Mouse (Mus musculus) megakaryocyte, embryonic 14.5 days (primary cell): ENCODE measurements around the gene Sh3bp5l. TPM values are rescaled to one million over a fixed set of nuclear protein-coding genes. Genes with fewer than 3 reads are reported as not detected.
"Not testable (repeated sequence)": the region's sequence is repeated elsewhere in the genome, so short reads cannot be mapped to it uniquely, and the experiment has no call there.

ENCODE experiments used
- H3K27me3 ChIP-seq: replicated peaks from 2 replicates; pipeline ENCODE3; 2012; ENCODE audit warnings: inconsistent platforms
- H3K36me3 ChIP-seq: replicated peaks from 2 replicates; pipeline ENCODE3; 2012; ENCODE audit warnings: low read length, inconsistent platforms, mixed read lengths
- H3K4me1 ChIP-seq: 2 replicates; pipeline ENCODE4 v1.6.1; 2012; ENCODE audit warnings: inconsistent platforms
- H3K4me3 ChIP-seq: replicated peaks from 2 replicates; pipeline ENCODE3; 2012; ENCODE audit warnings: moderate library complexity, mild to moderate bottlenecking, inconsistent platforms
- H3K9me3 ChIP-seq: 2 replicates; pipeline ENCODE4 v1.6.1; 2012; ENCODE audit warnings: inconsistent platforms
- FLI1 ChIP-seq: IDR thresholded peaks from 2 replicates; pipeline ENCODE4 v1.6.1; 2012; ENCODE audit warnings: low read length, inconsistent platforms, mixed read lengths
- GATA1 ChIP-seq: IDR thresholded peaks from 3 replicates; pipeline ENCODE4 v1.6.1; 2012; ENCODE audit warnings: mixed read lengths, low read length, inconsistent platforms, borderline replicate concordance
- polyA plus RNA-seq: library from polyadenylated mRNA; stranded (reverse); fragments of >175 nt; gene quantifications from 2 replicates; pipeline ENCODE4 v1.2.3, GENCODE M21; 2012; ENCODE audit warnings: low replicate concordance; ENCODE audit not compliant: insufficient read depth

Sh3bp5l gene
- polyA plus RNA-seq, 1 experiment: 15.9 TPM

DNA sequence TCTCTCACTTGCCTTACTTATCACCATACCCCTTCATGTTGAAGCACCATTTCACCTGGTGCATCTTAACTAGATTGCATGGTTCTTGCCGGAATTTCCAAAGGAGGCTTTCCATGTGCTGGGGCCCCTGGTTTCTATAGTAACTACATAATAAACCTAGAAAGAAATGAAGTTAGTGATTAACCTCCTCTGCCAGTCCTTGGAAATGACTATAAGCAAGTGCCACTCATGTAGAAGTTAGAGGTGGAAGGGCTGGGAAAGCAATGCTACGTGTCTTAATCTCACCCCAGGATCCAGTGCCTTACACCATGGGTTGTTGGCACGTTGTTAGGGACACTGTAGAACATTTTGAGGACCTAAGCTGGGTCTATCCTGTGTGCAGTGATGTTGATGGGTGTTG is 33.9 kb downstream of the Sh3bp5l start:
- Histone ChIP-seq H3K36me3 (no peaks in the 10 kb centered on the region), H3K4me3 (no peak overlapping the region), H3K27me3 (peaks cover 8% of the 10 kb centered on the region), H3K4me1 (no peaks in the 10 kb centered on the region), H3K9me3 (no peaks in the 10 kb centered on the region)
- no peak for TF ChIP-seq GATA1
- no peak for TF ChIP-seq FLI1

DNA sequence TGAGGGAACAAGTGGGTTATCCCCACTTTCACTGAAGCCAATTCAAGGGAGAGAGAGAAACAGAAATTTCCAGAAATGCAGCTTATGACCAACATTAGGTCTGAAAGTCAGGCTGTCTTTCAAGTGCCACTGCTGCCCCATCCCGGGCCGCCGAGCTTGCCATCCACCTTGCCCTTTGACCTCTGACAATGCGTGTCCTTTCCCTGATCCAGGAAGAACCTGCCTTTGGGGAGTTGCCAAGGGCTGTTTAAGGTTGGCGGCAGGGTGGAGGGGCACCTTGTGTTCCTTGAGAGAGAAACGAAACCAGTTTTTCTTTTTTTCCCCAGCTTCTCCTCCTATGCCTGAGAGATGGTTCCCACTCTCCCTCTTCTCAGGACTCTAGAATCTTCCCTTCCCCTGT is 35.7 kb downstream of the Sh3bp5l start:
- H3K27me3 ChIP-seq, H3K4me1 ChIP-seq, H3K36me3 ChIP-seq, H3K9me3 ChIP-seq, H3K4me3 ChIP-seq: not testable (repeated sequence)

DNA sequence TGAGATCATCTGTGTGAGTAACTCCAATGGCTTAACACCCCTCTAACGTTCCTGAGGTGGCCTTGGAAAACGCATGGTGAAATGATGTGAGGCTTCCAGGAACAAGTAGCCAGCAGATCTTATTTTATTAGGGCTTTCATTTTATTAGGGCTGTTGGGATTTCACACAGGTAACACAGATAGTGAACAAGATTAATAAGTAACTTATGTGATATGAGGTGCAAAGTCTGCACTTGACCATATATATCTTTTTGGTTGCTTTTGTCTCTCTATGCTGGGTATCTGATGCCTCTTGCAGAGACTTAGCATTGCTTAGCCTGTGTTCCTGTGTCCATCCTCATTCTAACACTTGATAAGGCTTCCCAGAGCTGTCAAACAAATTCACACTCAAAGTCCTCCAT is 46.7 kb downstream of the Sh3bp5l start:
- H3K4me3 ChIP-seq: no peak overlapping the region
- TF ChIP-seq GATA1 (no peak), FLI1 (no peak)
- no peaks in the 10 kb centered on the region for H3K4me1 ChIP-seq
- peaks cover 17% of the 10 kb centered on the region for H3K27me3 ChIP-seq
- H3K9me3 ChIP-seq: no peaks in the 10 kb centered on the region
- no peaks in the 10 kb centered on the region for H3K36me3 ChIP-seq

DNA sequence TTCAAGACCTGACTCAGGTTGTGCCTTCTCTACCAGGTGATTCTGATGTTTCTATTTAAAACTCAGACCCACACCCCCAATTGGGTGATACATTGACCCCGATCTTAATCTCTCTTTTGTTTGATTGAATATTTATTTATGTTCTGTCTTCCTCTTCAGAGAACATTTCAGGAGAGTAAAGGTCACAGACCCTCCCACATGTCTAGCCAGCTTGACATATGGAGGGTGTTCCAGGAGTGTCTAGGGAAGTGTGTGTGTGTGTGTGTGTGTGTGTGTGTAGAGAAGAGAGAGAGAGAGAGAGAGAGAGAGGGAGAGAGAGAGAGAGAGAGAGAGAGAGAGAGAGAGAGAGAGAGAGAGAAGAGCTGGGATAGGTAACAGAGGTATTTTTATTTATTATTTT is 47.2 kb downstream of the Sh3bp5l start:
- no peak for TF ChIP-seq GATA1
- TF ChIP-seq FLI1: no peak
- Histone ChIP-seq H3K4me1 (no peaks in the 10 kb centered on the region), H3K9me3 (no peaks in the 10 kb centered on the region)

DNA sequence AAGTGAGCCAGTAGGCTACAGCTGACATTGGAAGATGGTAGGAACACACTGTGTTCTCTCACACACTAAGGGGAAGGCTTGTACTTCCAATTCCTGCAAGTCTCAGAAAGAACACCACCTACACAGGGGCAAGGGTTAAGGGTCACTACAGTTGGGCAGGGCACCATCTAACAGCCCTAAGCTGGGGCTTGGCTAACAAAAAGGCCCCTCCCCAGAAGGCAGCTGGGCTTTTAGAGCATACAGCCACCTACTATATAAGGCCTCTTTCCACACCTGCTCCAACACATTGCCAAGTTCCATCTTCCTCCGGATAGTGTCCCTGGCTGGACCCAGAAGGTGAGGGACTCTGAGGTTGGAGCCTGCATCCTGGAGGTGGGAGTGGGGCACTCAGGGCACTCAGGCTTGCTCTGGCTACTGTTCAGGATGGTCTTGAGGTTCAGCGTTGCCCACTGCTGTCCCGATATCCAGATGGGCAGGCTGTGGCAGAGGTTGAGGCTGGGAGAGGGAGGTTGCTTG is 48.3 kb downstream of the Sh3bp5l start, which contains the start of gene Lypd8:
TSS of gene Lypd8 (plus strand) at position 281 of the 516 bp plus-strand sequence.
- no peak for TF ChIP-seq FLI1
- no peak for TF ChIP-seq GATA1
- Histone ChIP-seq H3K36me3 (no peaks in the 10 kb centered on the region), H3K4me3 (no peak within 1 kb of the TSS), H3K9me3 (no peaks in the 10 kb centered on the region), H3K4me1 (no peaks in the 10 kb centered on the region), H3K27me3 (peaks cover 22% of the 10 kb centered on the region)

More for the DNA sequence above, 47.2 kb downstream of the Sh3bp5l start:
- no peak overlapping the region for H3K4me3 ChIP-seq
- peaks cover 20% of the 10 kb centered on the region for H3K27me3 ChIP-seq
- no peaks in the 10 kb centered on the region for H3K36me3 ChIP-seq

DNA sequence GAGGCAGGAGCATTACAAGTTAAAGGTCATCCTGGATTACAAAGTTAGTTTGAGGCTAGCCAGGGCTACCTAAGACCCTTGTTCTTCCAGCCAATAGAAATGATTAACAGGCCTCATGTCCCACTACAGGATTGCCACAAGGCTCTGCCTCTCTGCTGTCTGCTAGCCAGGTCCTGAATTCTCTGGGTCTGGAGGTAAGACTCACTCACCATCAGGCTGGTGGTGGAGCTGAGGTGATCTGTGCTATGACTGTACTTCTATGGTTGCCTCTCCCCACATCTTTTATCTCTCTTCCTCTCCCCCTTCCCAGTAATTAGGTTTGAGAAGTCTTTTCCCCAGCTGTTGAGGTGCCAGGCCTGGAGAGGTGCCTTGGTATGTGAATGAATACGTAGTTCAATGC is 49.0 kb downstream of the Sh3bp5l start:
- Histone ChIP-seq H3K36me3 (no peaks in the 10 kb centered on the region), H3K4me1 (no peaks in the 10 kb centered on the region), H3K4me3 (no peak overlapping the region), H3K27me3 (peaks cover 24% of the 10 kb centered on the region), H3K9me3 (no peaks in the 10 kb centered on the region)
- TF ChIP-seq FLI1: no peak
- no peak for TF ChIP-seq GATA1

DNA sequence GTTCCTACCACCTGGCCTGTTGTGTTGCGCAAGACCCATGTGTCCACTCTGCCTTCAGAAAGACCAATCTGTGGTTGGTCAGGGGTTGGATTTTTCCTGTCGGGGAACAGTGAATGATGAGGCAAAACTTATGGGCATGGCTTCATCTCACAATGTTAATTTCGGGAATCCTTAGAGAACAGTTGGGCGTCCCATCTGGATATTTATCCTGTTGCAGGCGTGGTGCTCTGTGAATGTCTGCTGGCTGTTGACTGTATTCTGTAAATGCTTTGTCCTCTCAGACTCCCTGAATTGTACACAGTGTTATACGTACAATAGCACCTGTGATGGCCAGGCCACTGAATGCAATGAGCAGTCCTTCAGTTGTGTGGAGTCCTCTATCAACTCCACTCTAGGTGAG is 51.9 kb downstream of the Sh3bp5l start:
- H3K36me3 ChIP-seq: no peaks in the 10 kb centered on the region
- TF ChIP-seq FLI1 (no peak), GATA1 (no peak)
- H3K4me1 ChIP-seq: no peaks in the 10 kb centered on the region
- peaks cover 21% of the 10 kb centered on the region for H3K27me3 ChIP-seq
- H3K9me3 ChIP-seq: no peaks in the 10 kb centered on the region
- no peak overlapping the region for H3K4me3 ChIP-seq

Other genes starting within 250 kb of the Sh3bp5l start
- not detected in 2 replicates for gene Gm12248, start 237.6 kb upstream of the Sh3bp5l start, polyA plus RNA-seq
- gene Cnot8, start 226.6 kb upstream of the Sh3bp5l start, polyA plus RNA-seq: 1.1 and 3.5 TPM in 2 replicates
- gene Gemin5, start 162.2 kb upstream of the Sh3bp5l start, polyA plus RNA-seq: 1.3 and 2.7 TPM in 2 replicates
- 13.3 and 15.7 TPM in 2 replicates for gene Mrpl22, start 159.1 kb upstream of the Sh3bp5l start, polyA plus RNA-seq
- gene Igtp, start 131.2 kb upstream of the Sh3bp5l start, polyA plus RNA-seq: 15.1 and 23.5 TPM in 2 replicates
- 0.48 and 2.1 TPM in 2 replicates for gene Irgm2, start 131.1 kb upstream of the Sh3bp5l start, polyA plus RNA-seq
- 0.19 TPM in 1 of 2 replicates, not detected in the other for gene 4930438A08Rik, start 55.9 kb upstream of the Sh3bp5l start, polyA plus RNA-seq
- 7.7 and 14.6 TPM in 2 replicates for gene Zfp692, start 23.7 kb upstream of the Sh3bp5l start, polyA plus RNA-seq
- gene Zfp672, start 385 bp upstream of the Sh3bp5l start, polyA plus RNA-seq: 11.6 and 18.5 TPM in 2 replicates
- gene Lypd8, start 48.3 kb downstream of the Sh3bp5l start, polyA plus RNA-seq: not detected in 2 replicates
- not detected in 2 replicates for gene 1810065E05Rik, start 90.4 kb downstream of the Sh3bp5l start, polyA plus RNA-seq
- not detected in 2 replicates for gene Gm12253, start 101.8 kb downstream of the Sh3bp5l start, polyA plus RNA-seq
- not detected in 2 replicates for gene Lypd9, start 122.2 kb downstream of the Sh3bp5l start, polyA plus RNA-seq
- gene Olfr30, start 131.5 kb downstream of the Sh3bp5l start, polyA plus RNA-seq: not detected in 2 replicates
- gene Olfr332, start 161.8 kb downstream of the Sh3bp5l start, polyA plus RNA-seq: not detected in 2 replicates
- not detected in 2 replicates for gene Olfr331, start 171.8 kb downstream of the Sh3bp5l start, polyA plus RNA-seq
- gene Olfr330, start 204.1 kb downstream of the Sh3bp5l start, polyA plus RNA-seq: not detected in 2 replicates
- not detected in 2 replicates for gene Olfr329-ps, start 215.7 kb downstream of the Sh3bp5l start, polyA plus RNA-seq
- gene Olfr328, start 224.9 kb downstream of the Sh3bp5l start, polyA plus RNA-seq: 0.44 TPM in 1 of 2 replicates, not detected in the other
- not detected in 2 replicates for gene Olfr224, start 239.8 kb downstream of the Sh3bp5l start, polyA plus RNA-seq
- gene Olfr325, start 247.0 kb downstream of the Sh3bp5l start, polyA plus RNA-seq: not detected in 2 replicates